Mouse (Mus musculus): ENCODE data around the gene Ptch2.

GRCm38 (mm10) chr4:117110249-117110648 lies 14.4 kb downstream of the Ptch2 start:
- no peak for TF ChIP-seq CTCF (IDR thresholded peaks at IDR 0.05)
- TF ChIP-seq EP300 (IDR thresholded peaks at IDR 0.05), result no peak
